Mouse (Mus musculus) 3134 (cell line): ENCODE results near the gene Gabra4.
"Not testable (repeated sequence)": the region's sequence is repeated elsewhere in the genome, so short reads cannot be mapped to it uniquely, and the experiment has no call there.

Experiments used
- DNase-seq: peaks from one replicate; pipeline ENCODE4 v3.0.0-alpha.2; 2011; ENCODE audit warnings: low spot score; ENCODE audit not compliant: insufficient read length; ENCODE audit errors: extremely low read depth

Gene Gabra4

GRCm38 (mm10) chr5:71525486-71525885 lies 132.6 kb downstream of the Gabra4 start:
- not testable (repeated sequence) for DNase-seq
